Mouse (Mus musculus): Measurements from ENCODE around the gene Apbb2. TPM values are rescaled to one million over a fixed set of nuclear protein-coding genes. Genes with fewer than 3 reads are reported as not detected.

The Apbb2 gene
- polyA plus RNA-seq, 1 experiment, result 22.6 TPM

- Histone ChIP-seq H3K79me3 (ENCODE audit: low read depth) (peaks cover 9% of the 10 kb centered on the region), H3K36me3 (ENCODE audit: control insufficient read depth, insufficient read depth) (peaks cover 20% of the 10 kb centered on the region), H3ac (ENCODE audit: control insufficient read depth, insufficient read length, low read depth) (no peak overlapping the region), H3K27me3 (ENCODE audit: control insufficient read depth, insufficient read depth, insufficient read length) (no peaks in the 10 kb centered on the region), H3K4me3 (ENCODE audit: insufficient read depth, poor library complexity, severe bottlenecking) (no peak overlapping the region), H3K79me2 (ENCODE audit: control insufficient read depth, insufficient read depth) (peaks cover 28% of the 10 kb centered on the region)
- TF ChIP-seq MYOG (IDR thresholded peaks at IDR 0.05; ENCODE audit: control insufficient read depth, extremely low read depth, insufficient read length), result no peak
- no peak for TF ChIP-seq CEBPB (IDR thresholded peaks at IDR 0.05; ENCODE audit: low read depth)
- no peak for TF ChIP-seq USF1 (IDR thresholded peaks at IDR 0.05; ENCODE audit: low read depth)
- TF ChIP-seq MAX (IDR thresholded peaks at IDR 0.05), result no peak
- TF ChIP-seq FOSL1 (IDR thresholded peaks at IDR 0.05; ENCODE audit: insufficient read depth, low read length, poor library complexity, severe bottlenecking), result no peak
- TF ChIP-seq MYOD1 (IDR thresholded peaks at IDR 0.05; ENCODE audit: control insufficient read depth, insufficient read length, low read depth), result no peak
- no peak for TF ChIP-seq CTCF (IDR thresholded peaks at IDR 0.05; ENCODE audit: control insufficient read depth, insufficient read depth, insufficient read length)
Measured at GRCm38 (mm10) chr5:66415033-66415697, 203.4 kb downstream of the Apbb2 start.

DNA sequence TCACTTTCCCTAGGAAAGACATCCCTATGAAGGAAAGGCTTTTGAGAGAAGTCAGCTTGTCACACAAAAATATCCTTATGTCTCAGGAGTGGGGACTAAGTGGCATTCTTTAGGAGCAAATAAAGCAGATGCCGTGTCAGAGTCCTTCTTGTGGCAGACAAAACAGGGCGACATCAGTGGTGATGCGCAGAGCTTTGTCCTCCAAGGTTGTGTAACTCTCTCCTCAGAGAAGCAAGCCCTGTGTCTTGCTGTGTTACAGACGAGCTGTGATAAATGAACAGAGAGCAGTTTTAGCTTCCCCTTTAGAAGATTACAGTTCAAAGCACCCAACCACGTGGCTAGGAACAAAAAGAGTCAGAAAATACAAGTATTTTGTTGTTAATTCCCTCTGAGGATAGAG, 205.2 kb downstream of the Apbb2 start:
- TF ChIP-seq CEBPB (IDR thresholded peaks at IDR 0.05; ENCODE audit: low read depth) (no peak), USF1 (IDR thresholded peaks at IDR 0.05; ENCODE audit: low read depth) (no peak), MYOD1 (IDR thresholded peaks at IDR 0.05; ENCODE audit: control insufficient read depth, insufficient read length, low read depth) (no peak), FOSL1 (IDR thresholded peaks at IDR 0.05; ENCODE audit: insufficient read depth, low read length, poor library complexity, severe bottlenecking) (no peak), MYOG (IDR thresholded peaks at IDR 0.05; ENCODE audit: control insufficient read depth, extremely low read depth, insufficient read length) (no peak), MAX (IDR thresholded peaks at IDR 0.05) (no peak), CTCF (IDR thresholded peaks at IDR 0.05; ENCODE audit: control insufficient read depth, insufficient read depth, insufficient read length) (no peak)
- Histone ChIP-seq H3ac (ENCODE audit: control insufficient read depth, insufficient read length, low read depth) (no peak overlapping the region), H3K79me2 (ENCODE audit: control insufficient read depth, insufficient read depth) (peaks cover 21% of the 10 kb centered on the region), H3K4me3 (ENCODE audit: insufficient read depth, poor library complexity, severe bottlenecking) (no peak overlapping the region), H3K79me3 (ENCODE audit: low read depth) (peaks cover 9% of the 10 kb centered on the region), H3K36me3 (ENCODE audit: control insufficient read depth, insufficient read depth) (peaks cover 26% of the 10 kb centered on the region), H3K27me3 (ENCODE audit: control insufficient read depth, insufficient read depth, insufficient read length) (no peaks in the 10 kb centered on the region)

DNA sequence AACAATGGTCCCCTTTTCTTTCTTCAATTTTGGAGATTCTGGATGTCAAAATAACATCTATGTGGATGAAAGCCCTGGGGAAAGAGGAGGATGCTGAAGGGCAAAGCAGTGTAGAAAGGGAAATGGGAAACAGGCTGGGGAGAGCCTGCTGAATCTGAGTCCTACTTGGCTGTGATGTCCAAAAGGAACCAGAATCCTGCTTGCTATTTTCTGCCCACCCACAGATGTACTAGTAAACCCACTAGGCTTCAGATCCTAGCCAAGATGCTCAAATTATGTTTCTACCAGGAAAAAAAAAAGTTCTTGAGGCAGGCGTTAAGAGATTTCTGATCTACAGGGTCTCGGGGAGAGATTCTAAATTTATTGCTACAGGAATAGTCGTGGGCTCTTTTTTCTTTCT, 205.8 kb downstream of the Apbb2 start:
- no peak overlapping the region for H3K4me3 ChIP-seq (ENCODE audit: insufficient read depth, poor library complexity, severe bottlenecking)
- peaks cover 26% of the 10 kb centered on the region for H3K36me3 ChIP-seq (ENCODE audit: control insufficient read depth, insufficient read depth)
- no peak for TF ChIP-seq USF1 (IDR thresholded peaks at IDR 0.05; ENCODE audit: low read depth)
- TF ChIP-seq FOSL1 (IDR thresholded peaks at IDR 0.05; ENCODE audit: insufficient read depth, low read length, poor library complexity, severe bottlenecking), result no peak
- no peak for TF ChIP-seq CEBPB (IDR thresholded peaks at IDR 0.05; ENCODE audit: low read depth)
- TF ChIP-seq MYOG (IDR thresholded peaks at IDR 0.05; ENCODE audit: control insufficient read depth, extremely low read depth, insufficient read length), result no peak
- TF ChIP-seq MAX (IDR thresholded peaks at IDR 0.05), result no peak
- no peak for TF ChIP-seq CTCF (IDR thresholded peaks at IDR 0.05; ENCODE audit: control insufficient read depth, insufficient read depth, insufficient read length)
- TF ChIP-seq MYOD1 (IDR thresholded peaks at IDR 0.05; ENCODE audit: control insufficient read depth, insufficient read length, low read depth), result no peak
- peaks cover 15% of the 10 kb centered on the region for H3K79me2 ChIP-seq (ENCODE audit: control insufficient read depth, insufficient read depth)
- H3ac ChIP-seq (ENCODE audit: control insufficient read depth, insufficient read length, low read depth), result no peak overlapping the region
- peaks cover 9% of the 10 kb centered on the region for H3K79me3 ChIP-seq (ENCODE audit: low read depth)
- H3K27me3 ChIP-seq (ENCODE audit: control insufficient read depth, insufficient read depth, insufficient read length), result no peaks in the 10 kb centered on the region

DNA sequence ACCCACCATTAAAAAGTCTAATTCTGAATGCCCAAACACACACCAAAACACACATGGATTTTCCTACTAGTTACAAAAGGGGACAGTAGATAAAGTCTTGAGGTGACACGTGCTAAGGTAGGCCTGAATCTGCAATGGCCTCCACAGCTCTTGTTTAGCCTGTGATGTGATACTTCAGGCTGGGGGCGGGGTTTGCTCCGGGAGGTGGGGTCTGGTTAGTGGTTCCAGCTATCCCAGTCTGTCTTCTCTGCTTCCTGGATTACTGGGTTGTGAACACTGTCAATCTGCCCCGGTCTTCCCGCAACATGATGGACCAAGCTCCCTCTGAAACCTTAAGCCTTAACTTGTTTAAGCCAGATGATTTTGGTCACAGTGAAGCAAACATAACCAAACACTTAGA, 210.0 kb downstream of the Apbb2 start:
- Histone ChIP-seq H3K79me2 (ENCODE audit: control insufficient read depth, insufficient read depth) (peaks cover 8% of the 10 kb centered on the region), H3K79me3 (ENCODE audit: low read depth) (peaks cover 5% of the 10 kb centered on the region), H3ac (ENCODE audit: control insufficient read depth, insufficient read length, low read depth) (no peak overlapping the region), H3K36me3 (ENCODE audit: control insufficient read depth, insufficient read depth) (peaks cover 31% of the 10 kb centered on the region), H3K4me3 (ENCODE audit: insufficient read depth, poor library complexity, severe bottlenecking) (no peak overlapping the region), H3K27me3 (ENCODE audit: control insufficient read depth, insufficient read depth, insufficient read length) (no peaks in the 10 kb centered on the region)
- TF ChIP-seq CEBPB (IDR thresholded peaks at IDR 0.05; ENCODE audit: low read depth) (no peak), USF1 (IDR thresholded peaks at IDR 0.05; ENCODE audit: low read depth) (no peak), CTCF (IDR thresholded peaks at IDR 0.05; ENCODE audit: control insufficient read depth, insufficient read depth, insufficient read length) (no peak), MYOG (IDR thresholded peaks at IDR 0.05; ENCODE audit: control insufficient read depth, extremely low read depth, insufficient read length) (no peak)

DNA sequence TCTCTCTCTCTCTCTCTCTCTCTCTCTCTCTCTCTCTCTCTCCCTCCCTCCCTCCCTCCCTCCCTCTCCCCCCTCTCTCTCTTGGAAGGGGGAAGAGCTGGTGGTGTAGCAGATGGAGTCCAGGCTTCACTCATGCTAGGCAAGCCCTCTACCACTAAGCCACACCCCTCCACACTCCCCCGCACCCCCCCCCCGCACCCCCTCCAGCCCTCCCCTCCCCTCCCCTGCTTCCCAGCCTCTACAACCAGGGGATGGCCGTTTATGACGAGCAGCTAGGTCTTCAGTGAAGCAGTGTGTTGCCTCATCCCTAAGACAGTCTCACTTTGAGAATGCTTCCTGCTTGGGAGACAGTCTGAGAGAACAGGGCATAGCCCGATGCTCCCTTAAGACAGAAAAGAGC, 210.6 kb downstream of the Apbb2 start:
- Histone ChIP-seq H3K36me3 (ENCODE audit: control insufficient read depth, insufficient read depth) (peaks cover 25% of the 10 kb centered on the region), H3K79me3 (ENCODE audit: low read depth) (peaks cover 3% of the 10 kb centered on the region), H3K79me2 (ENCODE audit: control insufficient read depth, insufficient read depth) (peaks cover 8% of the 10 kb centered on the region), H3K4me3 (ENCODE audit: insufficient read depth, poor library complexity, severe bottlenecking) (no peak overlapping the region), H3K27me3 (ENCODE audit: control insufficient read depth, insufficient read depth, insufficient read length) (no peaks in the 10 kb centered on the region), H3ac (ENCODE audit: control insufficient read depth, insufficient read length, low read depth) (no peak overlapping the region)
- TF ChIP-seq USF1 (IDR thresholded peaks at IDR 0.05; ENCODE audit: low read depth) (no peak), CTCF (IDR thresholded peaks at IDR 0.05; ENCODE audit: control insufficient read depth, insufficient read depth, insufficient read length) (no peak), MYOG (IDR thresholded peaks at IDR 0.05; ENCODE audit: control insufficient read depth, extremely low read depth, insufficient read length) (no peak), FOSL1 (IDR thresholded peaks at IDR 0.05; ENCODE audit: insufficient read depth, low read length, poor library complexity, severe bottlenecking) (no peak), CEBPB (IDR thresholded peaks at IDR 0.05; ENCODE audit: low read depth) (no peak), MAX (IDR thresholded peaks at IDR 0.05) (no peak)

DNA sequence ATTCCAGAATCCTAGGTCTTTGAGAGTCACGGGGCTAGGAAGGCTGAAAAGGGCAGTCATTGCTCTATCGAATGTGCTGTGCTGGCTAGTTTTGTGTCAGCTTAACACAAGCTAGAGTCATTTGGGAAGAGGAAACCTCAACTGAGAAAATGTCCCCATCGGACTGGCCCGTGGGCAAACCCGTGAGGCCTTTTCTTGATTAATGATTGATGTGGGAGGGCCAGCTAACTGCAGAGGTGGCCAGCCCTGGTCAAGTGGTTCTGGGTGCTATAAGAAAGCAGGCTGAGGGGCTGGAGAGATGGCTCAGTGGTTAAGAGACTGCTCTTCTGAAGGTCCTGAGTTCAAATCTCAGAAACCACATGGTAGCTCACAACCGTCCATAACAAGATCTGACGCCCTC, 212.2 kb downstream of the Apbb2 start:
- TF ChIP-seq USF1 (IDR thresholded peaks at IDR 0.05; ENCODE audit: low read depth) (no peak), MYOG (IDR thresholded peaks at IDR 0.05; ENCODE audit: control insufficient read depth, extremely low read depth, insufficient read length) (no peak), MAX (IDR thresholded peaks at IDR 0.05) (no peak), CTCF (IDR thresholded peaks at IDR 0.05; ENCODE audit: control insufficient read depth, insufficient read depth, insufficient read length) (no peak), FOSL1 (IDR thresholded peaks at IDR 0.05; ENCODE audit: insufficient read depth, low read length, poor library complexity, severe bottlenecking) (no peak), MYOD1 (IDR thresholded peaks at IDR 0.05; ENCODE audit: control insufficient read depth, insufficient read length, low read depth) (no peak), CEBPB (IDR thresholded peaks at IDR 0.05; ENCODE audit: low read depth) (no peak)

More for the DNA sequence above, 212.2 kb downstream of the Apbb2 start:
- Histone ChIP-seq H3K79me3 (ENCODE audit: low read depth) (peaks cover 3% of the 10 kb centered on the region), H3ac (ENCODE audit: control insufficient read depth, insufficient read length, low read depth) (no peak overlapping the region), H3K79me2 (ENCODE audit: control insufficient read depth, insufficient read depth) (peaks cover 8% of the 10 kb centered on the region), H3K36me3 (ENCODE audit: control insufficient read depth, insufficient read depth) (peaks cover 21% of the 10 kb centered on the region), H3K27me3 (ENCODE audit: control insufficient read depth, insufficient read depth, insufficient read length) (no peaks in the 10 kb centered on the region), H3K4me3 (ENCODE audit: insufficient read depth, poor library complexity, severe bottlenecking) (no peak overlapping the region)
